Mouse (Mus musculus) left cerebral cortex, adult 2 months (tissue): ENCODE measurements at regions not wholly inside any gene's neighbourhood (a gene's known extent, or its start where the extent isn't known, plus 50 kb on each side); places are given as distances from the start of the nearest gene placed in this dataset.

ENCODE experiments used
- DNase-seq, 2 experiments: peaks; one replicate each; pipeline ENCODE4 v3.0.0; 2021 to 2022; ENCODE audit warnings: low spot score in 2 of 2, mixed read lengths in 1 of 2; ENCODE audit errors: extremely low spot score in 1 of 2
- H3K27ac ChIP-seq: fragments of 200-600 bp; 2 replicates; pipeline ENCODE4 v1.8.1; 2022
- H3K4me3 ChIP-seq: fragments of 200-600 bp; 2 replicates; pipeline ENCODE4 v1.8.1; 2022
- CTCF ChIP-seq: fragments of 200-600 bp; IDR thresholded peaks from 2 replicates; pipeline ENCODE4 v1.8.1; 2022; ENCODE audit warnings: antibody characterized with exemption, mild to moderate bottlenecking, moderate library complexity
- intact Hi-C: fragments of 180-260 bp; cut with DNase I; formaldehyde crosslinking; loops from one replicate; pipeline ENCODE4 v1.15.1; 2025

DNA sequence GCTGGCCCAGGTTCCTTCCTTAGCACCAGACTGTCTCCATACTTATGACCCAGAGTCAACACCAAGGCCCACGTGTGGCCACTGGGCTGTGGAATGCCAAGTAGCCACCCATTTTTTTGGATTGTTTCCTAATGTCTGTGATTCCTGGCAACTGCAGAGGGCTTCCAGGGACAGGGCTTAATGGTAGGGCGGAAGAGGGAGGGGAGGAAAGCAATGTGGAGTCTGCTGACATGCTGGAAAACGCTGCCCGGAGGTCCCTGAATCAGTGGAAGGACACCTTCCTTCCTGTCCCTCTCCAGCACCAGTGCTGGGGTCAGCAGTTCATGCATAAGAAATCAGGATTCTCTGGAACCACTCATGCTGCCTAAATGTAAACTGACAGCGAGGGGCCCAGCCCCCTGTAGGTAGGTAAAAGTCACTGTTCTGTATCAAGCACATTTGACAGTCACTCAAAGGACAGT lies 90.8 kb downstream of the Iyd start:
- intact Hi-C loops: no loop called here

DNA sequence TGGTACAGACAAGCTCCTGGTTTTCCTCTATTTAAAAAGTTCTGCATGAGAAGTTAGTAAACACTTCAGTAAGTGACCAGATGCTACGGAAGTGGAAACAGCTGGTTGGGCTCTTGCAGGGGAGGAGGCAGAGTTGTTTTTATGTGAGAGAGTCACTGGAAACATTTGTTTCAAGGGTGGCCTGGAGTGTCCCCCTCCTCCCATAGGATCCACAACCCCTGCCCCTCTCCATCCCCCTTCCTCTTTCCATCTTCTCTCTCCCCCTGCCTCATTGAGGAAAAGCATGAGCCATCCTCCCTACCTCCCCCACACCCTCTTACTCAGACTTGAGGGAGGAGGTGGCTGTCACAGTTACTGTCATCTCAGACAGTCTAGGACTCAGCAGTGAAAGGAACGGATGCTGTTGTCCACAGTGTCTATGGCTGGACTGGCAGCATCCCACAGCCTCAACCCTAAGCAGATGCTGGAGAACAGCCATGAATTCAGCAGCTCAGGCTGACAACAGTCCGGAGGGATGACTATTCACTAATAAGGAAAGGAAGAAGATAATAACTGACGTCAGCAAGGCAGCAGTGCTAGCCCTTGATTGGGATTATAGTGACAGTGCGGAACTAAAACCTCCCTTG lies 93.9 kb downstream of the Iyd start:
- TF ChIP-seq CTCF: no peak
- intact Hi-C loops: no loop called here

More for the DNA sequence above, 90.8 kb downstream of the Iyd start:
- no peak for DNase-seq
- no peak for TF ChIP-seq CTCF
- H3K27ac ChIP-seq: no peak overlapping the region
- no peak overlapping the region for H3K4me3 ChIP-seq

DNA sequence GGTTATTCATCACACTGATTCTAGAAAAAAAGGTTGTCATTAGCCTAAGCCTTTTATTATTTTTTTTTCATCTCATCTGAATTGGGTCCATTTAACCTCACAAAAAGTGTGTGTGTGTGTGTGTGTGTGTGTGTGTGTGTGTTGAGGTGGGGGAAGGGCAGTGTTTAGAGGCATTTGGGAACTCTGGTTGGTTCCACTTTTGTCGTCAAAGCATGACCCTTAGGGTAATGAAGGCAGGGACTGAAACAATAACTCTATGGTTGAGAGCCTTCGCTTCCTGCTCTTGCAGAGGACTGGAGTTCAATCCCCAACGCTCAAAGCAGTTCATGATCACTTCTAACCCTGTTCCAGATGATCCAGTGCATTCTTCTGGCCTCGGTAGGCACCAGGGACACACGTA lies 96.1 kb upstream of the Plekhg1 start:
- H3K27ac ChIP-seq: no peak overlapping the region
- no peak for TF ChIP-seq CTCF
- DNase-seq: no peak
- intact Hi-C loops: no loop called here
- no peak overlapping the region for H3K4me3 ChIP-seq

More for the DNA sequence above, 93.9 kb downstream of the Iyd start:
- Histone ChIP-seq H3K4me3 (no peak overlapping the region), H3K27ac (no peak overlapping the region)
- DNase-seq: no peak

DNA sequence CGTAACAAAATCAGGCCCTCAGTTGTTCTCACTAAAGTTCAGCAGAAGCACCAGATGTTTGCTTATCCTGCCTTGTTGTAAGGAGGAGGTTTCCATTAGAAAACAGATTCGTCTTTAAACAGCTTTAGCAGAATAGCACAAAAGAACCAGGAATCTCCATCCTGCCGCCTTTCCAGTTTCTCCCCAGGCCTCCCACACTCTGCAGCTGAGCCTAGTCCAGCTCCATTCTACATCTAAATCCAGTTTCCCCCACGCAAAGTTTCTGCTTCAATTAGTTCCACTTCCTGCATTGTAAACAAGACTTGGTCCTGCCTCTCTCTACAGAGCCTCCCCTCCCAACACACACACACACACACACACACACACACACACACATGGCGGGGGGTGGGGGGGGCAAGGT lies 95.1 kb upstream of the Plekhg1 start:
- H3K4me3 ChIP-seq: no peak overlapping the region
- intact Hi-C loops: no loop called here
- no peak overlapping the region for H3K27ac ChIP-seq
- no peak for TF ChIP-seq CTCF
- DNase-seq: peak in 1 of 2 experiments; percentile 20

DNA sequence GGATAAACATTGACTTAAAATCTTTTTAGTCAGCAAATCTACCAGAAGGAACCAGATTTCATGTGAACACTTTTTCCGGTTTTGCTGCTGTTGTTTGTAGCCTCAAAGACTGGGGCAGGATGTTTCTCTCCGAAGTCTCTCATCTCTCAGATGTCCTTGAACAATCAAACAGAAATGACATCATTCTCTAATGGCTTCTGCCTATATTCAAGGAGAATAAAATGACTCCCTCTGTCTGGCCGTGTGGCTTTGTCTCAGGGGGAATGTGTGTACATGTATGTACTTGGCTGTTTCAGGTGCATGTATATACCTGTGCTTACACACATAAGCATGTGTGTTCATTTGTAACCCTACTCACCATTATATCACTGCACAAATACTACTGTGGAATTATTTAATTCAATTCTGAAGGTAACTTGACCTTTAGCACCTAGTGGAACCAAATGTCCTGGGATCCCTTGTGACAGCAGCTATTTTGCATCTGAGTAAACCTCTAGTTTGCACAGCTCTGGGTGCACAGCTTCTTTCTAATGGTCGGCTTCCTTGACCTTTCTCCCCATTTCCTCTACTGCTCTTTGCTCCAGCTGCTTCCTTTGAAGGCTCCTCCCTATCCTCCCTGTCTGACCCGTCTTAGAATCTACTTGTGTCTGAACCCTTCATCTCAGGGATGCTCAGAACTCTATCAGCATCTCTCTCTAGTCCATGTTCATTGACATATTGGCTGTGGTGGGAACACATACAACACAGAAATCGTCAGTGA lies 93.8 kb upstream of the Plekhg1 start:
- TF ChIP-seq CTCF: no peak
- intact Hi-C loops: no loop called here
- DNase-seq: no peak
- H3K27ac ChIP-seq: no peak overlapping the region
- no peak overlapping the region for H3K4me3 ChIP-seq

DNA sequence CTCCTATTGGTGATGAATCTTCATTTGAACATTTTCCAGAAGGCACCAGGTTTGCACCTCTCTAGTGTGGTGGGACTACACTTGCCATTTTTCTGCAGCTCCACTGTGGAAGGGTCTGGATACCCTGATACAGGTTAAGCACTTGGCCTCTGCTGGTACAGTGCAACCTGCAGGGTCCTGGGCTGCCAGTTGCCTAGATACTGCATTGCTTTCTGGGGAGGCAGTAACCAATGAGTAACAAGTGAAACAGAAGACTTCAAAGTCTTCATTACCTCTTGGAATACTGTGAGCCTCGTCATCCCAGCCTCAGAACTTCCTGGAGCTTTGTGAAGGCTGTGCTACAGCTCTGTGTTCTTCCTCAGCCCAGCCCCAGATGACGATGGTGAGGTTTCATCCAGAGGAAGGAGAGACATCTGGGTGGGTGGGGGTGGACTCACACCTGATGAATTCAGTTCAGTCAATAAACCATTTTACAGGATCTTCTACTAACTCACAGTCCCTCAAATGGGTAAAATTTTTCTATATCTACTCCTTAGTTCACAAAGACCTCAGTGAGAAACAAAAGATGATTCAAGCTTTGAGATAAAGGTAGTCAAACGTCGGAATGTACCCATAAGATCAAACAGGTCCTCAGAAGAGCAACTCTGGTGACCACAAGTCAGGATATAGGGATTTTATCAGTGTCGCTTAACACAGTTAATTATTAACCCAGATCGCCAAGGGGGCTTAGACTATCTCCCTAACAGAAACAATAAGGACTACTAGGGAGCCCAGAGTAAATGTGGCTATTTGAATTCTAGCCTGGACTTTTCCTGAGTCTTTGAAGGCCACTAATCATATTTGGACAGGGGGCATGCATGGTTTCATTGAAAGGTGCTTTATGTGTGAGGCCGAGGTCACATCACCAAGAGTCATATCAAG lies 92.1 kb upstream of the Plekhg1 start:
- no peak overlapping the region for H3K4me3 ChIP-seq
- intact Hi-C loops: no loop called here
- no peak for DNase-seq
- no peak overlapping the region for H3K27ac ChIP-seq
- no peak for TF ChIP-seq CTCF

DNA sequence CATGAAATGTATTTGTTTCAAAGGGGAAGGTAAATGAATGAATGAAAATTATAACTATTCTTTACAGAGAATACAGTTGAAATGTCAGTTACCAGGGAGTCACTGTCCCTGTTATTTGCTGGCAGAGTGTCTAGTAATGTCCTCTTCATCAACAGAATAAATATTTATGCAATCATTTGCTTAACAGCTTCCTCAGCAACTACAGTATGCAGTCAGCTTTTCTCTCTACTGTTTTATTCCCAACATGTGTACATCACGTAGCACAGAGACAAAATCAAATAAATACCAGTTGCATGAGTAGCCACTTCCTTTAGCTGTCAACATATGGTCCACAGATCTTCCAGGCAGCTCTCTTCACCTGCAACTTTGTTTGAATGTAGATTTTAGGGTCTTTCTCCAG lies 90.2 kb upstream of the Plekhg1 start:
- Histone ChIP-seq H3K4me3 (no peak overlapping the region), H3K27ac (no peak overlapping the region)
- intact Hi-C loops: no loop called here
- no peak for DNase-seq
- TF ChIP-seq CTCF: no peak

DNA sequence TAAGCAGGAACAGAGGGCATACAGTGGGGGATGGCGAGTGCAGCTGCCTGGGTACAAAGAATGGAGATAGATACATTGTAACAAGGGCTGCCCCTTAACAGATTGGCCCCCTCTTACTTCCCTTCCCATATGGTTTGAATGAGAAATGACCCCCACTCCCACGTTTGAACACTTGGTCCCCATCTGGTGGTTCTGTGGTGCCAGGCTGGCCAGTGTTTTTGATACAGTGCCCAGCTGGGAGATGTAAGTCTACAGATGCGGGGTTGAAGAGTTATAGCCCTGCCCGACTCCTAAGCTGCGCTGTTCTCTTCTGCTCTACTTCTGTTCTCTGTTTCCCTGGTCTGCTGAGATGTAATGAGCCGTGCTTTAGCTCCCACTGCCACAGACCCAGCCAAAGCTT lies 89.6 kb upstream of the Plekhg1 start:
- intact Hi-C loops: no loop called here
- no peak for TF ChIP-seq CTCF
- H3K27ac ChIP-seq: no peak overlapping the region
- no peak for DNase-seq
- H3K4me3 ChIP-seq: no peak overlapping the region

DNA sequence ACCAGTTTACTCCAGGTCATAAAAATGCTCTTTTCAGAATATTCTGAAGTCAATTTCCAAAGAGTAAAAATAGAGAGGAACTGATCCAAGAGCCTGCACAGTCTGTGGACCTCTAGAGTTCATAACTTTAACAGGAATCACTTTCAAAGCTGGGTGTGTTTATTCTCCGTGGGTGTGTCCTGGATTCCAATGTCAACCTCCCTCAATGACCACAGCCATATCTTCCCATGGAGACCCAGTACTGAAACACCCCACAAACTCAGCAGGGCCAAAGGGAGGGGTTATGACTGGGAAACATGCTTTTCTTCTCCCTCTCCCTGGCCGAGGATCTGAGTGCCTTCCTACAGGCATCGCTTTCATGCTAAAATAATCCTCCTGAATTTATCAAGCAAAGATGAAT lies 87.6 kb upstream of the Plekhg1 start:
- intact Hi-C loops: no loop called here
- Histone ChIP-seq H3K27ac (no peak overlapping the region), H3K4me3 (no peak overlapping the region)
- TF ChIP-seq CTCF: no peak
- no peak for DNase-seq

DNA sequence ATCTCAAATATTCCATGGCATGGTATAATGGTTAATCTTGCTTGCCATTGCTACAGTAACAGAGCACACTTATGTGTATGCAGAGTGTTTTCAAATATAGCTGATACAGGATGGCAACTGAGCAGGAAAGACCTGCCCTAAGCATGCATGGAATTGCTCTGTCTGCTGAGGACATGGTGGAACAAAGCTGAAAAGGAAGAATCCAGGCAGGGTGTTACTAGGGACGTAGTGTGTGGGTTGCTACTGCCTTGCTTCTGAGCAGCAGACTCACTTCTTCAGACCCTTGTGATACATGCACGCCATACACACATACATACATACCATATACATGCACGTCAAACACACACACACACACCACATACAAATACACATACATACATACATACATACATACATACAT lies 84.1 kb upstream of the Plekhg1 start:
- H3K27ac ChIP-seq: no peak overlapping the region
- H3K4me3 ChIP-seq: no peak overlapping the region
- DNase-seq: no peak
- no peak for TF ChIP-seq CTCF
- intact Hi-C loops: no loop called here

DNA sequence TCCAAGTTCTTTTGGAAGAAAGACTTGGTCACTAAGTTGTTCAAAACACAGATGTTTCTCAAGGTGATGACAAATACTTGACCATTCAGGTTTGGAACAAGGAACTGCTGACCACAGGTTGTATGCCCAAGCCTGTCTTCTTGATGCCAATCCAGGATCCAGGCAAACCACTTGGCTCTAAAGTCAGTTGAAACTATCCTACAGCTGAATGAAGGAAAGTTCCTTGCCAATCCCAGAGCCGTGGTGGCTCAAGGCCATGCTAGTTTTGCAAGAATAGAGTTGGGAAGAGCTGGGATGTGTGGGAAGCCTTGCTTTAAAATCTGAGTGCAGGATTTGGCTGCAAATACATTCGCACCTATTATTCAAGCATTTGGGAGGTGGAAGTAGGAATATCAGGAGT lies 78.0 kb upstream of the Plekhg1 start:
- Histone ChIP-seq H3K4me3 (no peak overlapping the region), H3K27ac (no peak overlapping the region)
- no peak for TF ChIP-seq CTCF
- no peak for DNase-seq
- intact Hi-C loops: no loop called here

DNA sequence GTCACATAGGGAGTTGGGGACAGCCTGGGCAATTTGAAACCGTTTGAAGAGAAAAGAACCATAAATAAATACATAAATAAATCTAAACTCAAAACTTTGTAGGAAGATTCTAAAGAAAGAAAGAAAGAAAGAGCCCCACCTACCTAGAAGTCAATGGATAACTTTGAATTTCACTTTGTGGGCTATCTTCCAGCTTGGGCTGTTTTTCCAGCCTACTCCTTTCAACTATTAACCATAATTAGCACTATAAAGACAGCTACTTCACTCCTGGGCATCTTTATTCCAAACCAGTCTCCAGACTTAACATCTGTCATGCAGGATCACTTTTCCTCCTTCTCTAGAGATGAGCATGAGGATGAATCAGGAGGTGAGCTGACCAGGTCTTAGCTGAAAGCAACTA lies 77.6 kb upstream of the Plekhg1 start:
- no peak overlapping the region for H3K27ac ChIP-seq
- no peak overlapping the region for H3K4me3 ChIP-seq
- no peak for DNase-seq
- TF ChIP-seq CTCF: no peak
- intact Hi-C loops: no loop called here
